Mouse (Mus musculus) spleen, adult 2 months (tissue): ENCODE results near the gene Gm49601.

Source experiments
- CTCF ChIP-seq: fragments of 200-500 bp; IDR thresholded peaks from 2 replicates; pipeline ENCODE4 v1.5.1; 2011; ENCODE audit warnings: mild to moderate bottlenecking, inconsistent platforms; ENCODE audit not compliant: insufficient read depth, insufficient read length, insufficient replicate concordance; ENCODE audit errors: extremely low read depth
- POLR2A ChIP-seq: fragments of 200-500 bp; IDR thresholded peaks from 2 replicates; pipeline ENCODE4 v1.6.1; 2011; ENCODE audit warnings: low read depth, low read length, inconsistent platforms

- TF ChIP-seq POLR2A (no peak), CTCF (no peak)
Measured at GRCm38 (mm10) chr16:18625791-18626311, 376 bp downstream of the Gm49601 start.
